Mouse (Mus musculus): ENCODE results near the gene Ubl7. TPM values are rescaled to one million over a fixed set of nuclear protein-coding genes. Genes with fewer than 3 reads are reported as not detected.
A peak's percentile ranks its signal among the peaks of the same experiment; 100 is the strongest.
"Not testable (repeated sequence)": the region's sequence is repeated elsewhere in the genome, so short reads cannot be mapped to it uniquely, and the experiment has no call there.

Gene Ubl7
- polyA plus RNA-seq, 1 experiment from 2014 or later: 144 TPM

- Histone ChIP-seq H3K9me3 (replicated peaks; ENCODE audit: control insufficient read depth, low read length) (no peaks in the 10 kb centered on the region), H3K36me3 (ENCODE audit: control insufficient read depth, insufficient read depth, low read length) (no peaks in the 10 kb centered on the region), H3K27ac (ENCODE audit: low read depth, low read length) (no peak overlapping the region), H3K27me3 (replicated peaks; ENCODE audit: control insufficient read depth, insufficient read depth, low read length) (no peaks in the 10 kb centered on the region), H3K4me2 (ENCODE audit: low read length) (no peak overlapping the region), H3K4me1 (ENCODE audit: control insufficient read depth, insufficient read depth, low read length) (no peaks in the 10 kb centered on the region), H3K9ac (ENCODE audit: low read length) (no peak overlapping the region), H3K4me3 (ENCODE audit: low read depth, low read length) (no peak overlapping the region)
- no peak for DNase-seq (ENCODE audit: low spot score)
- no peak for ATAC-seq
- 84% methylated on average over 5 of the region's 5 CpGs for WGBS
Observed at GRCm38 (mm10) chr9:57874134-57874533, 36.6 kb upstream of the Ubl7 start.

- no peaks in the 10 kb centered on the region for H3K4me1 ChIP-seq (ENCODE audit: control insufficient read depth, insufficient read depth, low read length)
- H3K9ac ChIP-seq (ENCODE audit: low read length): no peak overlapping the region
- no peaks in the 10 kb centered on the region for H3K36me3 ChIP-seq (ENCODE audit: control insufficient read depth, insufficient read depth, low read length)
- WGBS: 71% methylated on average over 3 of the region's 3 CpGs
- no peak overlapping the region for H3K4me2 ChIP-seq (ENCODE audit: low read length)
- DNase-seq (ENCODE audit: low spot score): no peak
- no peak overlapping the region for H3K4me3 ChIP-seq (ENCODE audit: low read depth, low read length)
- no peak overlapping the region for H3K27ac ChIP-seq (ENCODE audit: low read depth, low read length)
- no peaks in the 10 kb centered on the region for H3K9me3 ChIP-seq (replicated peaks; ENCODE audit: control insufficient read depth, low read length)
- H3K27me3 ChIP-seq (replicated peaks; ENCODE audit: control insufficient read depth, insufficient read depth, low read length): no peaks in the 10 kb centered on the region
- no peak for ATAC-seq
Observed at GRCm38 (mm10) chr9:57874994-57875393, 35.8 kb upstream of the Ubl7 start.

- no peak overlapping the region for H3K9ac ChIP-seq (ENCODE audit: low read length)
- H3K9me3 ChIP-seq (replicated peaks; ENCODE audit: control insufficient read depth, low read length): no peaks in the 10 kb centered on the region
- H3K4me1 ChIP-seq (ENCODE audit: control insufficient read depth, insufficient read depth, low read length): no peaks in the 10 kb centered on the region
- no peak overlapping the region for H3K27ac ChIP-seq (ENCODE audit: low read depth, low read length)
- DNase-seq (ENCODE audit: low spot score) (no peak), ATAC-seq (no peak)
- WGBS: 75% methylated on average over 3 of the region's 3 CpGs
- H3K36me3 ChIP-seq (ENCODE audit: control insufficient read depth, insufficient read depth, low read length): no peaks in the 10 kb centered on the region
- no peaks in the 10 kb centered on the region for H3K27me3 ChIP-seq (replicated peaks; ENCODE audit: control insufficient read depth, insufficient read depth, low read length)
- no peak overlapping the region for H3K4me2 ChIP-seq (ENCODE audit: low read length)
- H3K4me3 ChIP-seq (ENCODE audit: low read depth, low read length): no peak overlapping the region
Observed at GRCm38 (mm10) chr9:57879213-57879612, 31.6 kb upstream of the Ubl7 start.

GRCm38 (mm10) chr9:57880278-57880677 lies 30.5 kb upstream of the Ubl7 start:
- DNase-seq (ENCODE audit: low spot score) (no peak), ATAC-seq (no peak)
- H3K27me3 ChIP-seq (replicated peaks; ENCODE audit: control insufficient read depth, insufficient read depth, low read length): no peaks in the 10 kb centered on the region
- no peaks in the 10 kb centered on the region for H3K36me3 ChIP-seq (ENCODE audit: control insufficient read depth, insufficient read depth, low read length)
- no peak overlapping the region for H3K27ac ChIP-seq (ENCODE audit: low read depth, low read length)
- H3K9me3 ChIP-seq (replicated peaks; ENCODE audit: control insufficient read depth, low read length): no peaks in the 10 kb centered on the region
- H3K4me1 ChIP-seq (ENCODE audit: control insufficient read depth, insufficient read depth, low read length): no peaks in the 10 kb centered on the region
- H3K4me3 ChIP-seq (ENCODE audit: low read depth, low read length): no peak overlapping the region
- 6% methylated on average over 4 of the region's 4 CpGs for WGBS
- H3K4me2 ChIP-seq (ENCODE audit: low read length): no peak overlapping the region
- H3K9ac ChIP-seq (ENCODE audit: low read length): no peak overlapping the region

GRCm38 (mm10) chr9:57881781-57882180 lies 29.0 kb upstream of the Ubl7 start:
- H3K4me3 ChIP-seq (ENCODE audit: low read depth, low read length); H3K36me3 ChIP-seq (ENCODE audit: control insufficient read depth, insufficient read depth, low read length); H3K4me1 ChIP-seq (ENCODE audit: control insufficient read depth, insufficient read depth, low read length); H3K9ac ChIP-seq (ENCODE audit: low read length); H3K27ac ChIP-seq (ENCODE audit: low read depth, low read length); DNase-seq (ENCODE audit: low spot score); H3K9me3 ChIP-seq (replicated peaks; ENCODE audit: control insufficient read depth, low read length); H3K27me3 ChIP-seq (replicated peaks; ENCODE audit: control insufficient read depth, insufficient read depth, low read length); H3K4me2 ChIP-seq (ENCODE audit: low read length); ATAC-seq: not testable (repeated sequence)
- 93% methylated on average over 2 of the region's 2 CpGs for WGBS

GRCm38 (mm10) chr9:57883413-57883812 lies 27.4 kb upstream of the Ubl7 start:
- no peak for DNase-seq (ENCODE audit: low spot score)

GRCm38 (mm10) chr9:57888119-57888518 lies 22.7 kb upstream of the Ubl7 start:
- Histone ChIP-seq H3K27ac (ENCODE audit: low read depth, low read length) (no peak overlapping the region), H3K9me3 (replicated peaks; ENCODE audit: control insufficient read depth, low read length) (no peaks in the 10 kb centered on the region), H3K36me3 (ENCODE audit: control insufficient read depth, insufficient read depth, low read length) (no peaks in the 10 kb centered on the region), H3K4me1 (ENCODE audit: control insufficient read depth, insufficient read depth, low read length) (no peaks in the 10 kb centered on the region), H3K4me3 (ENCODE audit: low read depth, low read length) (no peak overlapping the region), H3K4me2 (ENCODE audit: low read length) (no peak overlapping the region), H3K27me3 (replicated peaks; ENCODE audit: control insufficient read depth, insufficient read depth, low read length) (no peaks in the 10 kb centered on the region), H3K9ac (ENCODE audit: low read length) (no peak overlapping the region)
- DNase-seq (ENCODE audit: low spot score) (no peak), ATAC-seq (no peak)
- 86% methylated on average over 6 of the region's 6 CpGs for WGBS

More at GRCm38 (mm10) chr9:57883413-57883812, 27.4 kb upstream of the Ubl7 start:
- no peak overlapping the region for H3K27ac ChIP-seq (ENCODE audit: low read depth, low read length)
- H3K4me1 ChIP-seq (ENCODE audit: control insufficient read depth, insufficient read depth, low read length): no peaks in the 10 kb centered on the region
- H3K36me3 ChIP-seq (ENCODE audit: control insufficient read depth, insufficient read depth, low read length): no peaks in the 10 kb centered on the region
- no peak overlapping the region for H3K4me2 ChIP-seq (ENCODE audit: low read length)
- WGBS: 43% methylated on average over 1 of the region's 1 CpGs
- no peak overlapping the region for H3K9ac ChIP-seq (ENCODE audit: low read length)
- H3K4me3 ChIP-seq (ENCODE audit: low read depth, low read length): no peak overlapping the region
- ATAC-seq: no peak
- no peaks in the 10 kb centered on the region for H3K9me3 ChIP-seq (replicated peaks; ENCODE audit: control insufficient read depth, low read length)
- H3K27me3 ChIP-seq (replicated peaks; ENCODE audit: control insufficient read depth, insufficient read depth, low read length): no peaks in the 10 kb centered on the region

- Histone ChIP-seq H3K4me2 (ENCODE audit: low read length) (peak overlapping the region; percentile 32; the same call in 1 of the 2 replicates), H3K9ac (ENCODE audit: low read length) (no peak overlapping the region), H3K36me3 (ENCODE audit: control insufficient read depth, insufficient read depth, low read length) (no peaks in the 10 kb centered on the region), H3K27ac (ENCODE audit: low read depth, low read length) (peak overlapping the region; percentile 81; the same call in 1 of the 2 replicates), H3K4me1 (ENCODE audit: control insufficient read depth, insufficient read depth, low read length) (peaks cover 20% of the 10 kb centered on the region), H3K27me3 (replicated peaks; ENCODE audit: control insufficient read depth, insufficient read depth, low read length) (no peaks in the 10 kb centered on the region), H3K9me3 (replicated peaks; ENCODE audit: control insufficient read depth, low read length) (no peaks in the 10 kb centered on the region), H3K4me3 (ENCODE audit: low read depth, low read length) (no peak overlapping the region)
- no peak for DNase-seq (ENCODE audit: low spot score)
- ATAC-seq: no peak
- WGBS: 51% methylated on average over 10 of the region's 10 CpGs
Observed at GRCm38 (mm10) chr9:57900478-57900877, 10.3 kb upstream of the Ubl7 start.

- DNase-seq (ENCODE audit: low spot score) (peak; percentile 63), ATAC-seq (peak; percentile 86)
- peak overlapping the region; percentile 43; the same call in 1 of the 2 replicates for H3K9ac ChIP-seq (ENCODE audit: low read length)
- H3K4me3 ChIP-seq (ENCODE audit: low read depth, low read length): no peak overlapping the region
- no peaks in the 10 kb centered on the region for H3K27me3 ChIP-seq (replicated peaks; ENCODE audit: control insufficient read depth, insufficient read depth, low read length)
- peaks cover 20% of the 10 kb centered on the region for H3K4me1 ChIP-seq (ENCODE audit: control insufficient read depth, insufficient read depth, low read length)
- no peaks in the 10 kb centered on the region for H3K9me3 ChIP-seq (replicated peaks; ENCODE audit: control insufficient read depth, low read length)
- 6% methylated on average over 9 of the region's 9 CpGs for WGBS
- H3K4me2 ChIP-seq (ENCODE audit: low read length): peak overlapping the region; percentile 32
- peak overlapping the region; percentile 81 for H3K27ac ChIP-seq (ENCODE audit: low read depth, low read length)
- H3K36me3 ChIP-seq (ENCODE audit: control insufficient read depth, insufficient read depth, low read length): no peaks in the 10 kb centered on the region
Observed at GRCm38 (mm10) chr9:57901197-57901596, 9.6 kb upstream of the Ubl7 start.

Data from forebrain, embryonic 14.5 days (tissue).